Mouse (Mus musculus) fat pad, adult 2 months (tissue): Measurements from ENCODE around the gene Olfr1076.
"Not testable (repeated sequence)": the region's sequence is repeated elsewhere in the genome, so short reads cannot be mapped to it uniquely, and the experiment has no call there.

ENCODE experiments used
- DNase-seq: peaks from one replicate; pipeline ENCODE4 v3.0.0-alpha.2; 2011; ENCODE audit warnings: low read depth, low spot score; ENCODE audit errors: extremely low read depth

Olfr1076 gene

DNA sequence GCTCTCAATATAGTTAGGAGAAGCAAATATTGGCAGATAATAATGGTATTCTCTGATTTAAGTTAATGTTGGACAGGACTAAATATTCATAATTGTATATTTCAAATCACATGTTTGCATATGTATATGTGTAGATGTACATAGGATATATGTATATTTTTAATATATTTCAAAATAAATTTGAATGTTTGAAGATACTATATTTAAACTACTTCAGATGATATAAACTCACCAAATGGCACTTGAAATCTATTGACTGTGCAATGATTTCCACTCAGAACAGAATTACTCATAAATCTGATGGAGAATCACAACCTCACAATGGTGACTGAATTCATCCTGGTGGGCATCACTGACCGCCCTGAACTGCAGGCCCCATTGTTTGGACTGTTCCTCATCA is at the start of gene Olfr1076:
Gene Olfr1076 (plus strand): TSS at position 301 of the 400 bp plus-strand sequence.
- DNase-seq = no peak

DNA sequence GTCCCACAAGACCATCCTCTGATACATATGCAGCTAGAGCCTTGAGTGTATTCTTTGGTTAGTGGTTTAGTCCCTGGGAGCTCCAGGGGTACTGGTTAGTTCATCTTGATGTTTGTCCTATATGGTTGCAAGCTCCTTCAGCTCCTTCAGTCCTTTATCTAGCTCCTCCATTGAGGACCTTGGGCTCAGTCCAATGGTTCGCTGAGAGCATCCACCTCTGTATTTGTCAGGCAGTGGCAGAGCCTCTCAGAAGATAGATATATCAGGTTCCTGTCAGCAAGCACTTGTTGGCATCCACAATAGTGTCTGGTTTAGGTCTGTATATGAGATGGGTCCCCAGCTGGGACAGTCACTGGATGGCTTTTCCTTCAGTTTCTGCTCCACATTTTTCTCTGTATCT is 47.8 kb upstream of the Olfr1076 start:
- DNase-seq = no peak

DNA sequence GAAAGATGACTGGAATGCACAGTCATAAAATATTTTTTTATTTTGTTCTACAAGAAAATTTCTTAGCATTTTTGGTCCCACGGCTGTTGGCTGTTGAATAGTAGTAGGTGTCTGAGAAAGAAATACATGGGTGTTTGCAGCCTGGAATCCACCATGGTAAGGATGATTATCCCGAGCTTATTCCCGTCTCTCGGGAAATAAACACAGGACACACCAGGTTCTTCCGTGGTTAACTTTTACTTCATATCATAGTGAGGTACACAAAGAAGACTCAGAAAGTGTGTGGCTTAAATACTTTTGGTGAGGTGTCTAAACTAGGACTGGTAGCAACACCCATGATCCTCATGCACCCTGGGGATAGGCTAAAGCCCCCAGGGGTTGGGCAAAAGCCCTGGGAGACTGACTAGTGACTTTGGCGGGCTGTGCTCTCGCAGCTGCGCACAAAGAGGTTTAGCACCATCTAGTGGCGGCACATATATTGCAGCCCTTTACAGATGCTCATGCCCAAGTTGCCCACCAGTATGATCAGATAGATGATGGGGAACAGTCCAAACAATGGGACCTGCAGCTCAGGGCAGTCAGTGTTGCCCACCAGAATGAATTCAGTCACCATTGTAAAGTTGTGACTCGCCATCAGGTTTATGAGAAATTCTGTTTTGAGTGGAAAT is 43.7 kb upstream of the Olfr1076 start:
- DNase-seq = no peak

DNA sequence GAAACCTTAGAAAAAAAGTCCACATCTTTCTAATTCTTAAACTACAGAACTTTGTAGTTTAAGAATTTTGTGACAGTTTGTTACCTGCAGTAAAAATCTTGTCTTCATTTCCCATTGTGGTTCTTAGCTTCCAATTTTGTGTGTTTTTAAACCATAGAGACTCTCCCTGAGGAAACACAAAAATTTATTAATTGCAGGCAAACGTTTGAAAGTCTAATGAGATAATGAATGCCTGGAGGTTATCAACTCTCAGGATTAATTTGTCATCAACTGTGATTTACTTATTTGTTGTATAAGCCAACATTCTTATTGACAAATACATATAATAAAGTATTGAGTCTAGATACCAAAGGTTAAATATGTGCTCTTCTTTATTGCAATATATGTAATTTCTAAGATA is 21.0 kb upstream of the Olfr1076 start, which contains the start of gene Olfr228:
Gene Olfr228 (minus strand): TSS at position 101 of the 400 bp plus-strand sequence.
- DNase-seq = no peak

DNA sequence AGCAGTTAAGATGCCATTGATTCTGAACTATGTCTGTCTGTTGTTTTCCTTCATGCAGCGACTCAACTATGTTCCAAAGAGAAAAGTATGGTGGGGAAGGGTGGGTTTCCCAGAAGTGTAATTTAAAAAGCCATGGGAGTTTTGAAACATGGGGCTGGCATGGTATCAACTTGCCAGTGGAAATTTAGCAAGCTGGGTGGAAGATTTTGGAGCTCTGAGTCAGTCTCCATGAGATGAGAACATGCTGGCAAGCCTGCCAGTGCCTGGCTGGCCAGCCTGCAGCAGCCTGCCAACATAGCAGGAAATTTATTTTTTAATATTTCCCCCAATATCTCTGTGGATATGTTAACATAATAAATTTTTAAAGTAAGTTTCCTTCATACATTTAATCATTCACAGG is 22.7 kb downstream of the Olfr1076 start:
- DNase-seq = no peak

DNA sequence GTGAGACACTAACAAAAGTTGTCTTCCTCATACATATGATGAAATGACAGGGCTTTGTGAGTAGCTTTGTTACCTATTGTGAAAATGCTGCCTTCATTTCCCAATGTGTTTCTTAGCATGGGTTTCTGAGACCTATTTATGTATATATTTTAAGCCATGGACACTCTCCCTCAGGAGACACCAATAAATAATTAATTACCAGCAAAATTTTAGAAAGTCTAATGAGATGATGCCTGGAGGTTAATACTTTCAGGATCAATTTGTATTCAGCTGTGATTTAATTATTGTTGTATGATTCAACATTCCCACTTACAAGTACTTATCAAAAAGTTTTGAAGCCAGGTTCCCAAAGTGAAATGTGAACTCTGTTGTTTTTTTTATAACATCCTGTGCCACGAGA is 34.1 kb downstream of the Olfr1076 start, which contains the start of gene Olfr1079:
Gene Olfr1079 (minus strand): TSS at position 101 of the 400 bp plus-strand sequence.
- no peak for DNase-seq

DNA sequence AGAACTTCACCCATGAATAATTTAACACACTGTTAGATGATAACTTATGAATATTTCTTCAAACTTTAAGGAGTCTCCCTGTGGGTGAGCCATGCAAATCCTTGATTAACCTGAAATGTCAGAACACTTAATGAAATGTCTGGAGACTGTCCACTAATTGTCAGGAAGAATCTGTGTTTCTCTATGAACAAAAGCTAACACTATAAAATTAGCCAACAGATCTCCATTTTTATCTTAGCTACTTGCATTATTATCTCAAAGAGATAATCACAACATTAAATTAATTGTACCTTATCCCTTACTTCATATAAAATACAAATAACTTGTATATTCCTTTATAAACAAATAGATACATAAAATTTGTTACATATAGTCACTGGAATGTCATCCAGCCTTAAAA is 49.9 kb downstream of the Olfr1076 start, which contains the start of gene Olfr1080:
Gene Olfr1080 (minus strand): TSS at position 101 of the 400 bp plus-strand sequence.
- DNase-seq = not testable (repeated sequence)
